Mouse (Mus musculus) liver, embryonic 13.5 days (tissue): ENCODE data around the gene Gm35549. TPM values are rescaled to one million over a fixed set of nuclear protein-coding genes. Genes with fewer than 3 reads are reported as not detected.
A peak's percentile ranks its signal among the peaks of the same experiment; 100 is the strongest.

Experiments
- ATAC-seq: fragments of 200-750 bp; cut with Nextera tagmentation; 2 replicates; pipeline ENCODE4 v1.8.0; 2017; ENCODE audit warnings: low read depth, mild to moderate bottlenecking, moderate number of reproducible peaks, moderate library complexity
- DNase-seq: peaks from one replicate; pipeline ENCODE4 v3.0.0; 2022
- H3K27ac ChIP-seq: fragments of 300-500 bp; sonication (generic); 2 replicates; pipeline ENCODE4 v1.5.1; 2015; ENCODE audit warnings: moderate library complexity, mild to moderate bottlenecking, inconsistent platforms
- H3K27me3 ChIP-seq: fragments of 300-500 bp; sonication (generic); 2 replicates; pipeline ENCODE4 v1.6.1; 2015; ENCODE audit warnings: mild to moderate bottlenecking, inconsistent platforms
- H3K36me3 ChIP-seq: fragments of 300-500 bp; sonication (generic); 2 replicates; pipeline ENCODE4 v1.6.1; 2015; ENCODE audit warnings: mild to moderate bottlenecking, inconsistent platforms
- H3K4me1 ChIP-seq: fragments of 300-500 bp; sonication (generic); replicated peaks from 2 replicates; pipeline ENCODE4 v1.6.1; 2015; ENCODE audit warnings: inconsistent platforms
- H3K4me2 ChIP-seq: fragments of 300-500 bp; sonication (generic); 2 replicates; pipeline ENCODE4 v1.6.1; 2015; ENCODE audit warnings: inconsistent platforms, mild to moderate bottlenecking, moderate library complexity
- H3K4me3 ChIP-seq: fragments of 300-500 bp; sonication (generic); replicated peaks from 2 replicates; pipeline ENCODE4 v1.5.1; 2015; ENCODE audit warnings: mild to moderate bottlenecking, inconsistent platforms
- H3K9ac ChIP-seq: fragments of 300-500 bp; sonication (generic); 2 replicates; pipeline ENCODE4 v1.6.1; 2015; ENCODE audit warnings: mild to moderate bottlenecking, inconsistent platforms
- H3K9me3 ChIP-seq: fragments of 300-500 bp; sonication (generic); replicated peaks from 2 replicates; pipeline ENCODE4 v1.6.1; 2016; ENCODE audit warnings: inconsistent platforms
- WGBS: fragments of 180-500 bp; shearing (Covaris S2); methylation state at CpG from one replicate; pipeline ENCODE4 v1.1.7; 2015; ENCODE audit not compliant: insufficient replicate concordance; 5-methylcytosine and 5-hydroxymethylcytosine counted together
- polyA plus RNA-seq: library from polyadenylated mRNA; unstranded; fragments of >200 nt; fragmentation: Nextera tagmentation; extraction: Ambion mirVana; gene quantifications from 2 replicates; pipeline ENCODE4 v1.2.1, GENCODE M21; 2015

Gm35549 gene
- polyA plus RNA-seq, 1 experiment from 2014 or later, result not detected

GRCm38 (mm10) chr9:122826743-122827142 is 17.1 kb downstream of the Gm35549 start:
- peaks cover 16% of the 10 kb centered on the region for H3K36me3 ChIP-seq
- no peaks in the 10 kb centered on the region for H3K27me3 ChIP-seq
- H3K9me3 ChIP-seq, result no peaks in the 10 kb centered on the region
- no peak for ATAC-seq
- no peak overlapping the region for H3K27ac ChIP-seq
- no peaks in the 10 kb centered on the region for H3K4me1 ChIP-seq
- no peak overlapping the region for H3K9ac ChIP-seq
- DNase-seq, result no peak
- 81% methylated on average over 4 of the region's 4 CpGs for WGBS
- H3K4me3 ChIP-seq, result no peak overlapping the region
- no peak overlapping the region for H3K4me2 ChIP-seq

GRCm38 (mm10) chr9:122823374-122824017 is 20.3 kb downstream of the Gm35549 start:
- H3K4me1 ChIP-seq, result no peaks in the 10 kb centered on the region
- H3K36me3 ChIP-seq, result peaks cover 16% of the 10 kb centered on the region
- WGBS, result 65% methylated on average over 5 of the region's 5 CpGs
- H3K27ac ChIP-seq, result no peak overlapping the region
- H3K9me3 ChIP-seq, result no peaks in the 10 kb centered on the region
- no peak overlapping the region for H3K9ac ChIP-seq
- H3K4me2 ChIP-seq, result no peak overlapping the region
- H3K27me3 ChIP-seq, result no peaks in the 10 kb centered on the region
- ATAC-seq, result no peak
- no peak overlapping the region for H3K4me3 ChIP-seq
- no peak for DNase-seq

GRCm38 (mm10) chr9:122815239-122815851 is 28.5 kb downstream of the Gm35549 start:
- H3K9me3 ChIP-seq, result no peaks in the 10 kb centered on the region
- no peaks in the 10 kb centered on the region; the same call in 1 of the 2 replicates for H3K36me3 ChIP-seq
- DNase-seq, result no peak
- no peak overlapping the region; the same call in 1 of the 2 replicates for H3K27ac ChIP-seq
- 55% methylated on average over 4 of the region's 4 CpGs for WGBS
- ATAC-seq, result peak; percentile 68
- no peaks in the 10 kb centered on the region for H3K27me3 ChIP-seq
- no peak overlapping the region for H3K9ac ChIP-seq
- H3K4me1 ChIP-seq, result 0 out of 2 replicates have a peak, but pooled peaks cover 3% of the 10 kb centered on the region
- no peak overlapping the region for H3K4me2 ChIP-seq
- no peak overlapping the region for H3K4me3 ChIP-seq

- Histone ChIP-seq H3K9me3 (no peaks in the 10 kb centered on the region), H3K4me1 (0 out of 2 replicates have a peak, but pooled peaks cover 3% of the 10 kb centered on the region), H3K4me3 (no peak overlapping the region), H3K4me2 (no peak overlapping the region), H3K36me3 (no peaks in the 10 kb centered on the region; the same call in 1 of the 2 replicates), H3K9ac (no peak overlapping the region), H3K27ac (no peak overlapping the region), H3K27me3 (no peaks in the 10 kb centered on the region)
- WGBS, result 77% methylated on average over 2 of the region's 2 CpGs
- ATAC-seq (no peak), DNase-seq (no peak)
Measured at GRCm38 (mm10) chr9:122814775-122815174, 29.1 kb downstream of the Gm35549 start.

- Histone ChIP-seq H3K27ac (no peak overlapping the region), H3K4me1 (0 out of 2 replicates have a peak, but pooled peaks cover 3% of the 10 kb centered on the region), H3K27me3 (no peaks in the 10 kb centered on the region), H3K4me2 (no peak overlapping the region), H3K4me3 (no peak overlapping the region), H3K36me3 (no peaks in the 10 kb centered on the region; the same call in 1 of the 2 replicates), H3K9me3 (no peaks in the 10 kb centered on the region), H3K9ac (no peak overlapping the region)
- ATAC-seq (no peak), DNase-seq (no peak)
- WGBS, result 64% methylated on average over 5 of the region's 5 CpGs
Measured at GRCm38 (mm10) chr9:122812386-122812785, 31.4 kb downstream of the Gm35549 start.

GRCm38 (mm10) chr9:122810212-122810611 is 33.6 kb downstream of the Gm35549 start:
- no peaks in the 10 kb centered on the region for H3K9me3 ChIP-seq
- H3K27ac ChIP-seq, result no peak overlapping the region
- H3K36me3 ChIP-seq, result no peaks in the 10 kb centered on the region; the same call in 1 of the 2 replicates
- 78% methylated on average over 3 of the region's 3 CpGs for WGBS
- H3K4me2 ChIP-seq, result no peak overlapping the region
- H3K27me3 ChIP-seq, result no peaks in the 10 kb centered on the region
- H3K4me1 ChIP-seq, result peaks cover 14% of the 10 kb centered on the region
- ATAC-seq (no peak), DNase-seq (no peak)
- no peak overlapping the region for H3K4me3 ChIP-seq
- no peak overlapping the region for H3K9ac ChIP-seq

- DNase-seq, result no peak
- 76% methylated on average over 2 of the region's 2 CpGs for WGBS
- Histone ChIP-seq H3K4me1 (peaks cover 17% of the 10 kb centered on the region), H3K36me3 (no peaks in the 10 kb centered on the region; the same call in 1 of the 2 replicates), H3K27me3 (no peaks in the 10 kb centered on the region), H3K27ac (no peak overlapping the region), H3K4me2 (no peak overlapping the region), H3K4me3 (no peak overlapping the region), H3K9me3 (no peaks in the 10 kb centered on the region), H3K9ac (no peak overlapping the region)
- ATAC-seq, result no peak
Measured at GRCm38 (mm10) chr9:122807186-122807585, 36.6 kb downstream of the Gm35549 start.

GRCm38 (mm10) chr9:122805845-122806341 is 37.9 kb downstream of the Gm35549 start:
- Histone ChIP-seq H3K4me2 (peak overlapping the region; percentile 90), H3K27ac (peak overlapping the region; percentile 58), H3K9me3 (no peaks in the 10 kb centered on the region), H3K27me3 (no peaks in the 10 kb centered on the region), H3K4me1 (peaks cover 17% of the 10 kb centered on the region), H3K9ac (peak overlapping the region; percentile 78), H3K36me3 (no peaks in the 10 kb centered on the region; the same call in 1 of the 2 replicates), H3K4me3 (peak overlapping the region; percentile 69)
- no peak for ATAC-seq
- WGBS, result 15% methylated on average over 10 of the region's 10 CpGs
- no peak for DNase-seq

- Histone ChIP-seq H3K9me3 (no peaks in the 10 kb centered on the region), H3K36me3 (no peaks in the 10 kb centered on the region; the same call in 1 of the 2 replicates), H3K4me3 (peak within 1 kb of the TSS; percentile 69), H3K9ac (peak within 1 kb of the TSS; percentile 78), H3K27me3 (no peaks in the 10 kb centered on the region), H3K4me1 (peaks cover 17% of the 10 kb centered on the region), H3K4me2 (peak within 1 kb of the TSS; percentile 90), H3K27ac (peak within 1 kb of the TSS; percentile 58)
- ATAC-seq (peak; percentile 93), DNase-seq (peak; percentile 83)
- WGBS, result 6% methylated on average over 42 of the region's 42 CpGs
Measured at GRCm38 (mm10) chr9:122805053-122805844, 38.6 kb downstream of the Gm35549 start, which contains the start of gene Tcaim. Gene Tcaim, plus strand, starts transcription at chr9:122805539.

GRCm38 (mm10) chr9:122786534-122786933 is 57.3 kb downstream of the Gm35549 start:
- DNase-seq (peak; percentile 10), ATAC-seq (peak; percentile 65)
- Histone ChIP-seq H3K4me2 (no peak overlapping the region), H3K4me1 (peaks cover 6% of the 10 kb centered on the region; the same call in 1 of the 2 replicates), H3K27me3 (no peaks in the 10 kb centered on the region), H3K9me3 (no peaks in the 10 kb centered on the region), H3K4me3 (no peak overlapping the region), H3K9ac (no peak overlapping the region), H3K36me3 (no peaks in the 10 kb centered on the region), H3K27ac (no peak overlapping the region)
- WGBS, result 54% methylated on average over 1 of the region's 1 CpGs

GRCm38 (mm10) chr9:122785231-122785630 is 58.6 kb downstream of the Gm35549 start:
- 65% methylated on average over 5 of the region's 5 CpGs for WGBS
- Histone ChIP-seq H3K27ac (no peak overlapping the region), H3K9ac (no peak overlapping the region), H3K4me1 (peaks cover 6% of the 10 kb centered on the region; the same call in 1 of the 2 replicates), H3K4me2 (no peak overlapping the region), H3K36me3 (no peaks in the 10 kb centered on the region), H3K27me3 (no peaks in the 10 kb centered on the region), H3K4me3 (no peak overlapping the region), H3K9me3 (no peaks in the 10 kb centered on the region)
- DNase-seq, result no peak
- ATAC-seq, result no peak
